Mouse (Mus musculus): Measurements from ENCODE around the gene Slc7a8.
"Not testable (repeated sequence)": the region's sequence is repeated elsewhere in the genome, so short reads cannot be mapped to it uniquely, and the experiment has no call there.

Gene Slc7a8

GRCm38 (mm10) chr14:54780084-54780483 lies 1.7 kb downstream of the Slc7a8 start:
- no peak for DNase-seq

- no peak for DNase-seq
These were observed 3.9 kb downstream of the Slc7a8 start for GRCm38 (mm10) chr14:54777893-54778292.

GRCm38 (mm10) chr14:54776768-54777167 lies 5.0 kb downstream of the Slc7a8 start:
- no peak for DNase-seq

- no peak for DNase-seq
These were observed 6.2 kb downstream of the Slc7a8 start for GRCm38 (mm10) chr14:54775534-54776041.

- DNase-seq = no peak
These were observed 9.4 kb downstream of the Slc7a8 start for GRCm38 (mm10) chr14:54772333-54772856.

- no peak for DNase-seq
These were observed 11.4 kb downstream of the Slc7a8 start for GRCm38 (mm10) chr14:54770373-54770772.

GRCm38 (mm10) chr14:54769068-54769425 lies 12.7 kb downstream of the Slc7a8 start:
- no peak for DNase-seq

- no peak for DNase-seq
These were observed 13.3 kb downstream of the Slc7a8 start for GRCm38 (mm10) chr14:54768314-54769067.

- DNase-seq = not testable (repeated sequence)
These were observed 14.8 kb downstream of the Slc7a8 start for GRCm38 (mm10) chr14:54766937-54767336.

GRCm38 (mm10) chr14:54756382-54756781 lies 25.4 kb downstream of the Slc7a8 start:
- no peak for DNase-seq

- DNase-seq = no peak
These were observed 27.1 kb downstream of the Slc7a8 start for GRCm38 (mm10) chr14:54754602-54755018.

GRCm38 (mm10) chr14:54753986-54754601 lies 27.7 kb downstream of the Slc7a8 start:
- no peak for DNase-seq

- DNase-seq = no peak
These were observed 28.8 kb downstream of the Slc7a8 start for GRCm38 (mm10) chr14:54752938-54753337.

- DNase-seq = no peak
These were observed 30.0 kb downstream of the Slc7a8 start for GRCm38 (mm10) chr14:54751768-54752167.

- DNase-seq = no peak
These were observed 32.5 kb downstream of the Slc7a8 start for GRCm38 (mm10) chr14:54749238-54749637.

GRCm38 (mm10) chr14:54747942-54748917 lies 33.5 kb downstream of the Slc7a8 start:
- no peak for DNase-seq

- DNase-seq = no peak
These were observed 35.7 kb downstream of the Slc7a8 start for GRCm38 (mm10) chr14:54746038-54746437.

GRCm38 (mm10) chr14:54744473-54744872 lies 37.3 kb downstream of the Slc7a8 start:
- no peak for DNase-seq

GRCm38 (mm10) chr14:54742375-54742774 lies 39.4 kb downstream of the Slc7a8 start:
- DNase-seq = no peak

- no peak for DNase-seq
These were observed 40.0 kb downstream of the Slc7a8 start for GRCm38 (mm10) chr14:54741721-54742120.

- no peak for DNase-seq
These were observed 44.1 kb downstream of the Slc7a8 start for GRCm38 (mm10) chr14:54737634-54738033.

All from B cell, adult 2 months (primary cell).